In genomic region chr6:5109925-5110714, GRCm38 (mm10) we compare ENCODE assay signal across 8 mouse cellular contexts.
DNase-seq lines count a peak whose midpoint lies in the region; ATAC-seq lines count a peak whose summit lies in the region.

No protein-coding gene starts in this region.

- H3K4me1 ChIP-seq in hindbrain, embryonic 11.5 days (replicated peaks; ENCODE audit: control insufficient read depth, insufficient read depth, low read length): no peaks in the 10 kb centered on the region; the same call in 1 of the 2 replicates

- H3K4me3 ChIP-seq in hindbrain, embryonic 11.5 days (ENCODE audit: low read depth, low read length): peak overlapping the region; percentile 10; the same call in 1 of the 2 replicates

- no peak overlapping the region for H3K27ac ChIP-seq in hindbrain, embryonic 11.5 days (ENCODE audit: low read depth, low read length)

- H3K4me2 ChIP-seq in hindbrain, embryonic 11.5 days (replicated peaks; ENCODE audit: low read depth, low read length): peak overlapping the region; percentile 21

- H3K36me3 ChIP-seq in hindbrain, embryonic 11.5 days (ENCODE audit: control insufficient read depth, insufficient read depth, low read length): no peaks in the 10 kb centered on the region

- H3K9me3 ChIP-seq in hindbrain, embryonic 11.5 days (ENCODE audit: control insufficient read depth, low read length): no peaks in the 10 kb centered on the region

- peak; percentile 91 for DNase-seq in MN1 (ENCODE audit: low spot score)
- DNase-seq in cerebellum, adult 9-11 months: peak; percentile 88
- DNase-seq in frontal cortex, adult 2 months (ENCODE audit: extremely low spot score in 1 of 2, low spot score in 1 of 2): peak; percentile 81 to 93
- DNase-seq in hindbrain, embryonic 11.5 days (ENCODE audit: low spot score): peak; percentile 93
- DNase-seq in layer of hippocampus, postnatal 10 days (ENCODE audit: low spot score in 2 of 2): peak; percentile 89 to 92
- peak; percentile 93 for DNase-seq in lung, postnatal 10 days
- peak; percentile 87 for DNase-seq in ovary, postnatal 36 days (ENCODE audit: low spot score)
- peak; percentile 67 for DNase-seq in thymus, postnatal 25 days

- 8% methylated on average over 18 of the region's 18 CpGs for WGBS in hindbrain, embryonic 11.5 days

- peak; percentile 96 for ATAC-seq in hindbrain, embryonic 11.5 days (ENCODE audit: low FRiP score)

- H3K9ac ChIP-seq in hindbrain, embryonic 11.5 days (ENCODE audit: low read depth, low read length): peak overlapping the region; percentile 1; the same call in 1 of the 2 replicates

- no peaks in the 10 kb centered on the region for H3K27me3 ChIP-seq in hindbrain, embryonic 11.5 days (ENCODE audit: control insufficient read depth, insufficient read depth, low read length)
